Mouse (Mus musculus): Measurements from ENCODE around the gene Vti1a. TPM values are rescaled to one million over a fixed set of nuclear protein-coding genes. Genes with fewer than 3 reads are reported as not detected.

Vti1a gene
- total RNA-seq, 1 experiment from 2014 or later = 32.3 TPM

DNA sequence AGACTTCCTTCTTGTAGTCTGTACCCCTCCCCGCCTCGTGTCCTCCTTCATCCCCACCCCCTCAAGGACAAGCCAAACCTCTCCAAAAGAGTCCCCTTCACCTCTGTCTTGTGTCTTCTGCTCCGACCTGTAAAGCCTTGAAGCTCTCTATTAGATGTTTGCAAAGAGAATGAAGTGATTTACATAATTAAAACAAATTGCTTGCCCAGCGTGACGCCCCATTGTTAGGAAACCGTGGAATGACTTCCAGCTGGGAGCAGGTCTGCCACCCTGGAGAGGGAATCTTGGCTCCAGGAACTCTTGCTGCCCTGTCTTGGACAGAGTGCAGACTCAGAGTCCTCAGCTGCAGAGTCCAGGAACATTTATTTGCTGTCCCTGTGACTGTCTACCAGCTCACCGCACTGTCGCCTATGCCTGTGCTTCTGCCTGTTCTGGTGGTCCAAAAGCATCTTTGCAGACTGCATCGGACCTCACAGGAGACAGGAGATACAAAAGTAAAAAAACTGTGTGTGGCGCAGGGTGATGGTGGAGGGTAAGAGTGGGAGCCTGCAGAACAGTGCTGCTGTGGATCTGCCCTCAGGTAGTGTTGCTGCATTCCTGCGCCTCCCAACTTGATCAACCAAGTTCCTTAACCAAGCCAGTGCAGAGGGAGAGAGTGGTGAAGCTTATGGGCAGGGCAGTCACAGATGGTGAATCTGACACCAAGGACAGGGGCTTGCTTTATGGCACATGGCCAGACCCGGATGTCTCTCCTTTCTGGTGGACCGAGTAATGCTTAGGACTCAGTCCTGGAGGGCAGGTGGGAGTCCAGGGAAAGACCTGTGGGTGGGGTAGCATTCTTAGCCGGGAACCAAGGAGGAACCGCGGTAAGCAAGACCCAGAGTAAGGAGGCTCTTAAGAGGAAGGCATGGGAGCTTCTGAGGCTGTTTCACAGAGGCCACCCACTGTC is 273.1 kb downstream of the Vti1a start:
- no peak for DNase-seq

DNA sequence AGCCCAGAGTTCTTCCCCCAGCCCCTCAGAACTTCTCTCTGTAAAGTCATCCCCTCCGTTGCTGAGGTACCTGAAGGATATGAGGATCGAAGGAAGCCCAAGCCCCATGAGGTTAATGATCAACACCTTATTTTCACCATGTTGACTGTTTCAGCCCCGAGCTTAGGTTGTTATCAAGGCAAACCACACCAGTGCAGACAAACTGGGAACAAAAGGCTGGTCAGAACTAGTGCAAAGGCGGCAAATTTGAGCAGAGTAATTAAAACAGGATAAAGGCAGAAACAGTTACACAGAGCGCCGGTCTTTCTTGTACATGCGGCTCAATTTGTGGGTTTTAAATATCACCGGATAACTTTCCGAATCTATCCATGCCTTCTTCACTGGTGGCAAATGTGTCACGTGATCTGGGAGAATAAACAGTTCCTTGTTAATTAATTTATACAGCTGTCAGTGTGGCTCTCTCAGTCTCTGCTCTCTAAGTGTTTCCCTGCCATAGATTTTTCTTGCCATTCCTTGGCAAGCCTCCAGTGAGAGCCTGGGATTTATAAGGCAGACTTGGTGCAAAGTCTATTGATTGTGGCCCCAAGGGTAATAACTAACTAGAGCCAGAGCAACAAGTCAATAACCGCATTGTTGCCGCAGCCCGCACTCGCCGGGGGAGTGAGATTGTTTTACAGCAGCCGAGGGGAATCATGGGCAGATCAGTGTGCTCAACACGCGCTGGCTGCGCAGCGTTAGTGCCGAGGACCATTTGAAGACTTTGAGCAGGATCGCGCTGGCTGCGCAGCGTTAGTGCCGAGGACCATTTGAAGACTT is 277.0 kb downstream of the Vti1a start:
- no peak for DNase-seq

DNA sequence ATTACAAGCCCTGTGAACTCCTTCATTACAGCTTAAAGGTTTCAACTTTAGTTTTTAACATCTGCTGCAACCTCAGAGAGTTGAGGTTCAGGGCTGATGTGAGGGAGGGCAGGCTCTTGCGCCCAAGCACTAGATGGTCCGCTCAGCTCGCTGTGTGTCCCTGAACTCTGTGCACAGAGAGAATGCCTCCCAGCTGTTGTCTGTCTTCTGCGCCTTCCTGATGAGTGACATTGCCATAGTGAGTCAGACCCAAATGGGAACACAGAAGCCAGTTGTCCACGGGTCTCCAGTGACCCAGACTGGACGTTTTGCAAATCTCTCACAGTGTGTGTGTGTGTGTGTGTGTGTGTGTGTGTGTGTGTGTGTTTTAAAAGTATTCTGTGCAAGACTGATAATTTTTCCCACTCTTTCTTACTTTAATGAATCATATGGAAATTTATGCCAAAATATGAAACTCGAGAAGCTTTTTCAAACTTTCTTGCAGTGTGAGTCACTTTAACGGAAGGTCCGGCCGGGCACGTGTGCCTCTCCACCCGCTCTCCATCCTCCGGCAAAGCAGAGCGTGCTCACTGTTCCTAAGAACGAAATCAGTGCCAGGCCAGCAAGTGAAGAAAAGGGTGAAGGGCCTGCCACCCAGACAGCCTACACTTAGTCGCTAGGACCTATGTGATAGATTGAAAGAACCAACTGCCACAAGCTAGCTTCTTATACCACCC is 277.8 kb downstream of the Vti1a start:
- peak; percentile 59 for DNase-seq

DNA sequence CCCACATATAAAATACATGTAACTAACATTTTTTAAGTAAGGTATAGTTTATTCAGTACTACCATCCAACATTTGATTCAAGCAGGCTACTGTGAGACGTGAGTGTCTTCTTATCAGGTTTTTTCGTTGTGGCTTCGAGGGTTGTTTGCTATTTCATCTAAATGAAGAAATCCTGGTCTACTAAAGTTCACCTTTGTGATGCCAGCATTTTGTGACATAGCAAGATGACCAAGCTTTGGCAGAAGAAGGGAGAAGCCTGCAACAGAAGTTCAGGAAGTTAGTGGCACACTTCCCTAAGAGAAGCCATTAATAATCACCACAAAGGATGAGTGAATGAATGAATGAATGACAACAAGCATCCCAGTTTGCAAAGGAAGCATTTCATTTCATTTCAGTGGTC is 278.4 kb downstream of the Vti1a start:
- DNase-seq = no peak

DNA sequence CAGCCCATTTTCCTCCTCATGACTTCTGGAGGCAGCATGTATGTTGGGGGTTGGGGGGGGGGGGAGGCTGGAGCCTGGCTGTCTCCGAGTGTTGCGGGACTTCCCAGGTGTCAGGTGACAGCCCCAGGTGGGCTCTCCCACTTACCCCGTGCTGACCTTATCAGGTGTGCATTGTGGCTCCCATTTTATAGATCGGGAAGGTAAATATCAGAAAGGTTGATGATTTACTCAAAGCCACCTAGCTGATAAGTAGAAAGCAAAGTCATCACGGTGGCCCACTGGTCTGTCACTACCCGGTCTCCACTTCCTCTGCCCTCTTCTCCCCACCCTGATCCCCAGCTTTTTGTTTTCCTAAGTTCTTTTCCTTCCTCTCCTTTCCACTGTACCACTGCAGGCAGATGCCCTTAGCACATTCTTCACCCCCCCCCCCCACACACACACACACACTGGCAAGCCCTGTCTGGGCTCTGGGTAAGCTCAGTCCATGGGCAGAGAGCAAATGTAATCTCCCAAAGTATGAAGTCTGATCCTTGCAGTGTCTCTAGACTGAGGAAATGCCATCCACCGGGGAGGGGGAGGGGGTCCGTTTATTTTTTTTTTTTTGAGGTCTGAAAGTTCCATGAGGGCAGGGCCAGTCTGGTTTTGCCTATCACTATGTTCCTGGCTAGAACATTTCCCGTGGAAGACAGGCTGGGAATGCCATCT is 280.0 kb downstream of the Vti1a start:
- no peak for DNase-seq

DNA sequence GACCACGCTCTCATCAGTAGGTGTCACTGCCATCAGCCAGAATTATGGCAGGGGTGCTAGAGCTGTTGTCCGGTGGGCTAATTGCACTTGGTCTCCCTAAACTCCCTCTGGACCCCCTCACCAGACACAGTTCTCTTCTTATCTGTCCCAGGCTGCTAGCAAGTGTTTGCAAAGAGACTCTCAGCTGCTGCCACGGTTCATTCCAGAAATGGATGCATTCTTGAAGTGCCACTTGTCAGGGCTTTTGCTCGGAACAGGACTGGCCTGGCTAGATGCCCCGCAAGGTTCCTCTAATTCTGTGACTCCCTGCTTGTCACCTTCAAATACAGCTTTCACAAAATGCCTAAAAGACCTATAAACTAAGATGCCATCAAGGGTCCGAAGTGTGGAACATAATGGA is 280.7 kb downstream of the Vti1a start:
- DNase-seq = no peak

DNA sequence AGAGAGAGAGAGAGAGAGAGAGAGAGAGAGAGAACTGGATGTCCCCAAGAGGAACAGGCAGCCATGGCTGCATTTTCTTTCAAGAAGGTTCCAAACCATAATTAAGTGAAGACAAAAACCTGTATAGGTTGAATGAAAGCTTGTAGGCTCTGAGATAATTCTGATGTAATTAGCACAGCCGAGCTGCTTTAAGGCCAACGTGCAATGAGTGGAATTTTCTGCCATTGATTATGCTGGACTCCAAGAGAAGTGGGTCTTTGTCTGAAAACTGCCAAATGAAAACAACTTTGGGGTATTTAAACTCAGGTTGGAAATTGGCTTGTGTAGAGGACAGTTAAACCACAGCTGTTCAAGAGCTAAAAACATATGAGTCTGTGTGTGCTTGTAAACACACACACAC is 281.2 kb downstream of the Vti1a start:
- no peak for DNase-seq

DNA sequence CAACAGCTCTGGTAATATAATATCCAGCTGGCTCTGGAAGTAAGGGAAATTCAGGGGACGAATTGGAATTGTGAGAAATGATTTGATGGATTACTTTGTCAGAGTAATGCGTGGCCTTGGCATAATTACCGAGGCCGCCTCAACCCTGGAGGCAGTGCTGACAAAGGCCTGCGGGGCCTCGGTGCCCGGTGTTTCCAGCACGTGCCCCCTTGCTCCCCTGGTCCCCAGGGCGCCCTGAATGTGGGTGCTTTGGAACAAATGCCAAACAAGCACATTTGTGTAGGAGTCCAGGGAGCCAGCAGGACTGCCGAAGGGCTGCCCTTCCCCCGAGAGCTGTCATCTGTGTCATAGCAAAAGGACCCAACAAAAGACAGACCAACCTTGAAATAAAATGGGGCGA is 281.9 kb downstream of the Vti1a start:
- peak; percentile 82 for DNase-seq

DNA sequence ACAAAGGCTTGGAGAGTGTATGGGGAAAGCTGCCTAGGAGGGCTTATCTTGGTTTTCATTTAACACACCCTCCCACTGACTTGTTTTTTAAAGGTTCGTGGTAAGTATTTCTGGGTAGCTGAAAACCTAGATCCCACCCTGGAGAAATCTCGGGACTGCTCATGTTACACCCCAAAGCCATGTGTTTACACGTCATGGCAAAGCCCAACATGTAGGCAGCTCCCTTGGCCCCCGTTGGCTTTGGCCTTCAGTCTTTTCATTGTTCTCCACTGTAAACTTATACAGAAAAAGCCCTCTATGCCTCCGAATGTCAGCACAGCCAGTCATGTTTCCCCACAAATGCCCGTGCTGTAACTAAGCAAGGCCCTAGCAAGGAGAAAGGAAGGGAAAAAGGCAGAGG is 283.0 kb downstream of the Vti1a start:
- no peak for DNase-seq

DNA sequence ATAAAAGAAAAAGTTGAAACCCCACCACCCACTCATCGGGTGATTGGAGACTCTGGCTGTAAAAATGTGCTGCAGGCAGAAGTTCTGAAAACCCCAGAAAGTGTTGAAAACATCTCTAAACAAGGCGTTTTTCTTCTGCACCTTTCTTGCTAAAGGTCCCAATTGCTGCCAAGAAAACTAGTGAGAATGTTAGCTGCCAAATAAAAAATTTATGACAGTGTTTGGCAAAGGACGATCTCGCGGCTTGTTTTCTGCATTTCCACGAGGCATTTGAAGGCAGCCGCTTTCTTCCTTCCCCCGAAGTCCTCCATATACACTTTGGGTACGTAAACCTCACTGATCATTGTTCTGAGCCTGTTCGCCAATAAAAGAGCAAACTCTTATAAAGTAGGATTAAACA is 291.6 kb downstream of the Vti1a start:
- no peak for DNase-seq

DNA sequence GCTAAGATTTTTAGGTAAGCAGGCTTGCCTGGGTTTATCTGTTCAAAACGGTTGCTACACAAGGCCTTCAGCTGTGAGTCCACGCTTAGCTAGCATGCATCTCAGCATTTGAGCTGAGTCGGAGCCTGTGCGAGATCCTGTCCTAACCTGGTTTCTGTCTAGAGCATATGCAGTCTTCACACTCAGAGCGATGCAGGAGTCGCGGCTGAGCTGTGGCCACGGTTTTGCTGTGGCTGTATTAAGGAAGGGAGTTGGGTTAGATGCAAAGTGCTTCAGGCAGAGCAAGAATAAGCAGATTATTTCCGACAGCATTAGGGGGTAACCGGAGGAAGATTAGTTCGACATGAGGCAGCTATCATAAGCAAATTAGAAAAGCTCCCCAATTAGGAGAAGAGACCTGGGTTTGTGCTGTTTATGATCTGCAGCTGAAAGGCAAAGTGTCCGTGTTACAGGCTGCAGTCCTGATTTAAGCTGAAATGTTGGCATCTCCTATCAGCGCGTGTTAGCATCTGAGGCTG is 292.8 kb downstream of the Vti1a start:
- DNase-seq = no peak

DNA sequence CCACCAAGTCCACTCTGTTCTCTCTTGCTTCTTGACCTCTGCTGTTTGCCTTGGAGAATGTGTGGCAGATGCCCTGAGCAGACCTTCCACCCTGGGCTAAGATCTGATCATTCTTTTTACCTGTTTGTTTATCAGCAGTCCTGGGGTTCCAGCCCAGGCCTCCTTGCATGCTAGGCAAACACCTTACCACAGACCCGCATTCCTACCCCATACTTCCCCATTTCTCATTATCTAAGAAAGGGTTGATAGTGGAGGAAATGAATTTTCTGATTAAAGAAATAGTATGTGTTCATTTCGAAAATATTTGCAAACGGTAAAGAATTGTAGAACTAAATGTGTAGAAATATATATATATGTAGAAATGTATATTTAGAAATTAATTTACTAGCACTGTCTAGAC is 293.7 kb downstream of the Vti1a start:
- DNase-seq = no peak

DNA sequence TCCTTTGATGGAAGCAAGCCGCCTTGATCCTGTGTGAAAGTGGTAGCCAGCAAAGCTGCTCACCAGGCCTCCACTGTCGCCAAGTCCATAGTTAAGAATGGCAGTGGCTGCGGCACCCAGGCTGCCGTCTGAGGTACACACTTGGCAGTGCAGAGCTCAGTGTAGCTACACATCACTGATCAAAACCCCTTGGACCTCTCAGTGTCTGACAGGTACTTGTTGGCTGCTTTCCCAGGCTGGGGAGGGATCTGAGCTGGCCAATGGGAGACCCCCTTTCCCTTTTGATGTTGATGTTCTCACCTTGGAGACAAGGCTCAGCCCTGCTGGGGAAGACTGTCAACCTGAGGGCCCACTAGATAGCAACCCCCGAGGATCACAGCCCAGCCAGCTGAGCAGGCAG is 299.6 kb downstream of the Vti1a start:
- no peak for DNase-seq

DNA sequence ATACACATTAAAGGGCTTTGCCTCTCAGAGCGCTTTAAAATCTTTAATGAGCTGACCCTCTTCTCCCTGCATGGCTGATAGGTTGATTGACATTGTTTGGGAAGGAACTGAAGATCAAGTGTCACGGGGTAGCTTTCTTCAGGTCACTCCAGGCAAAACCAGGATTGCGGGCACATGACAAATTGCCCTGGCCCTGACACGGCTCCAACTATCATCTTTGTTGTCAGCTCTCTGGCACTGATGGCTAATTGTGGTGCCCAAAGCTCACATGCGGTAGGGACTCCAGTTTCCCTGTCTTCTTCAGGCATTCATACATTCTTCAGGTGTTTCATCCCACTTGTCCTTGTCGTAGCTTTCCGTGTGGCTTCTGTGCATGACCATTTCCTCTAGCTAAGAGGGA is 300.2 kb downstream of the Vti1a start:
- peak; percentile 77 for DNase-seq

DNA sequence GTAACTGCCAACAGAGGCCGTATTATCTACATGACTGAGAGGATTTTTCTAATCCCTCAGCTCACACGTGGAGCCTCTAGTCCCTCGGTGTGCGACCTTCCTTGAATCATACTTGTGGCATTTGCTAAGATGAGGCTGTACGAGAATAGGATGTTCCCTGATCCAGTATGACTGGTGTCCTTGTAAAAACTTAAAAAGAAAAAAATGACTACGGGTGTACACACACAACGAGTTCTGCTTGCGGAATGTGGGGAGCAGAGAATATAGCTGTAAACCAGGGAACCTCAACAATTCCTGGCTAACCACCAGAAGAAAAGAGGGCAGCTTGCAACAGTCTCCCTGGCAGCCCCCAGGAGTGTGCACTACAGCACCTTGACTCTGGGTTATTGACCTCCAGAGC is 300.8 kb downstream of the Vti1a start:
- peak; percentile 47 for DNase-seq

DNA sequence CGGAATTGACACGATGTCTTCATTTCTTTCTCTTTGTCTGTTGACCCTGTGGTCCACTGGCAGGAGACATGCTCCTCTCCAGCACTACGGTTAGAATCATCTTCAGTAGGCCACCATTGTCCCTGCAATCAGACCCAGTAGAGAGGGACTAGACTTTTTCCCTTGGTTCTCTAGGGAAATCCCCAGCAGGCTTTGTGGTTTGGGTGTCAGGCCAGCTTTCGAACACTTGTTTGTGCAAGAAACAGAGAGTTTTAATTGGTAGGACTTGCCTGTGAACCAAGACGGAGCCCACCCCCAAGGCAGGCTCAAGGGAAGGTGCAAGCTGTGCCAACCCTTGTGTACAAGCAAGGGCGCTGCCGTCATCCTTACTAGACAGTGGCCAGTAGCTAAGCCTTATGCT is 302.5 kb downstream of the Vti1a start:
- no peak for DNase-seq

DNA sequence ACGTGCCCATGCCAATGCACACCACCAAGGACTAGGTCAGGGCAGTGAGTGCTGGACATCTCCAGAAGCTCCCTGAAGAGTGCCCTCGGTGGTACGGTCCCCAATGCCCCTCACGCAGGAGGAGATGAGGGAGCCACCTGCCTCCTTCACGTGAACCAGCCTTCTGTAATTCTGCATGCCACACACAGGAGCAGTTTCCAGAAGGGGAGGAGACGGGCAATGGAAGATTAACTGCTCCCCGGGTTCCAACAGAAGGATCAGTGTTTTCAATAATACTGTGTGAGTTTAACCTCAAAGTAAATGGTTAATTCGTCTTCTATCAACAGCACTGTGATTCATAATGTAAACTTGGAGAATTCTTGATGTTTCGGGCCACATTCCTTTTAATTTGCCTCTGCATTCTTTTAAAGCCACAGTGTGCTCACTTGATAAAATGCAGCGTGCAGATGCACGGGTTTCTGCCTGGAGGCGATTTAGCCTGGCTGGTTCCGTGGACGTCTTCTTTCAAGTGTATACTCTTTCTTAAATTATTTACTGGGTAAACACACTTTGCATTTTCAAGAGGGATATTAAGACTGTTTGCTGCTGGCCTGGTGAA is 304.4 kb downstream of the Vti1a start:
- no peak for DNase-seq

DNA sequence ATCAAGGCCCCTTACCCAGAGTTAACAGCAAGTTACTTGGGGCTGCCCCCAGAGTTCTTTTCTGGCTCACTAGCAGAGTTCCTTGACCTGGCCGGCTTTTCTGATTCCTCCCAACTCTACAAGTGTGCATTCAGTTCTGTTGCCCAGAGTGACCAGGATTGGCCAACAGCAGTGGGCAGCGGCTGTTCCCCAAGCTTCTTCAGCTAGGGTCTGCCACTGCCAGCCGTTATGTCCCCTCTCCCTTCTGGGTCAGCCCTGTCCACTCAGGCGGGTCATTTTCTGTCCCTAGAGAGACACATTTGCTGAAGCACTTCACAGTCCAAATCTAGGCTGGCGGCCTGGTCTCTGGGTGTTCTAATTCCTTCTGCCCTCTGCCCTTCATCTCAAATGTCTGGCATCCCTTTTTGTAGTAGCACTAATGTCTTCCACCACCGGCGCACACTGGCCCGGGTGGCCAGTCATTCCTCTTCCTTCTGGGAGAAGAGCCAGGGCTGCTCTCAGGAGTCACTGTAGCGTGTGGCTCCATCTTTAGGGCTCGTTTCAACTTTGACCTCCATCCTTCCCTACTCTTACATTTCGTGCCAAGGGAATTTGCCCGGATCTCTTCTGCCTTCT is 305.0 kb downstream of the Vti1a start:
- DNase-seq = no peak

DNA sequence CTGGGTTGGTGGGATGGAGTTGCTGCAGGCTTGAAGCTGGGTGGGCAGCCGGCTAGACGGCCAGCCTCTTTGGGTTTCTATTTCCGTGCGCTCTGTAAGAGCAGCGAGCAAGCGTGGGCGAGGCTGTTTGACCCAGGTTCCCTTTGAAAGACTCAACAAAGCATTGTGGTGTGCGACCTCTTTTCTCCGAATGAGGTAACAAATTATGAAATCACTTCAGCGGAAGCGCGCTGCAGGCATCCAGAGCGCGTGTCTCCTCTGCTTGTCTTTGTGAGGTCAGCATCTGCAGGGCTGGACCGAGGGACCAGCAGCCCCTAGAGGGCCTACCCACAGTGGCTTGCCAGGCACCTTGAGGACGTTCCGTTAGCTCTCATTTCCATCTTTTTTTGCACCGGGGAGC is 306.7 kb downstream of the Vti1a start:
- DNase-seq = no peak

DNA sequence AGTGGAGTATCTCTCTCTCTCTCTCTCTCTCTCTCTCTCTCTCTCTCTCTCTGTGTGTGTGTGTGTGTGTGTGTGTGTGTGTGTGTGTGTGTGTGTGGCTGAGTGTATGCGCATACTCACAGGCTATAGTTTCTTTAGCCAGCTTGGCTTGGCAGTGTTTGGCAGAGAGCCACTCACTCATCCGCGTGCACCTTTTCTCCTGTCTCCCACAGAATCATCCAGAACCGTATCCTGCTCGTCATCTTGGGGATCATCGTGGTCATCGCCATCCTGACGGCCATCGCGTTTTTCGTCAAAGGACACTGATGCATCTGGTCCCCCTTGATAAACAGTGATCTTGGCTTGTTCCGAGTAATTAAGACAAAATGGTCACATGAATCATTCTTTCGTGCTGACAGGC is 307.5 kb downstream of the Vti1a start:
- DNase-seq = no peak

DNA sequence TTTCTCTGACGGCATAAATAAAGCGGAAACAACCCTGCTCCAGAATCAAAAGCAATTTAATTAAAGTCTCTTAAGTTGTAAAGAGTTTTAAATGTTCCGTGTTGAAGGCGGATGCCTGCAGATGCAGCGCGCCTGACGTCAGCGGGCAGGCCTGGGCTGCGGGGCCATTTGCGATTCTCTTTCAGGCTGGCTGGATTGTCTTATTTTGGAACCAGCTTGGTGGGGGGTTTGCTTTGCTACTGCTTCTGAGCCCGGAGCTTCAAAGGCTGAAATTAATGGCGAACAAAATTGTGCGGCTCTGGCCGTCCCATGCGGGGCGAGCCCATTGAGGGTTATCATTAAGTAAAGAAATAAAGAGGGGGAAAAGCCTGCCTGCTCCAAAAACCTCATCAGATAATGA is 310.4 kb downstream of the Vti1a start:
- no peak for DNase-seq
